Mouse (Mus musculus): ENCODE results near the gene Pga5.

DNA sequence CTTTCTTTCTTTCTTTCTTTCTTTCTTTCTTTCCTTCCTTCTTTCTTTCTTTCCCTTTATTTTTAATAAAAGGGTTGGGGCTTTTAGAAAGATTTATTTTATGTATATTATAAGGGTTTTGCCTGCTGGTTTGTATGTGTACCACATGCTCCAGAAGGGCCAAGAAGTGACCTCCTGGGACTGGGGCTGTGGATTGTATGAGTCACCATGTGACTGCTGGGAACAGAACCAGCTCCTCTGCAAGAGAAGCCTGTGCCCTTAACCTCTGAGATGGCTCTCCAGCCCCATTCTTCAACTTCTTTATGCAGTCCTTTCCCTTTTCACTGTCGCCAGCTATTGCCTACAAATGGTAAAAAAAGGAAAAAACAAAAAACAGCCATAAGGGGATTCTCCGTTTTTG is 32.3 kb downstream of the Pga5 start:
- TF ChIP-seq POLR2A (IDR thresholded peaks at IDR 0.05; ENCODE audit: borderline replicate concordance, insufficient read depth, low read length) (no peak), CTCF (IDR thresholded peaks at IDR 0.05; ENCODE audit: borderline replicate concordance, insufficient read depth, low read depth, low read length) (no peak)
